Comparison of ENCODE assay signal across 11 mouse cellular contexts in the genomic region with DNA sequence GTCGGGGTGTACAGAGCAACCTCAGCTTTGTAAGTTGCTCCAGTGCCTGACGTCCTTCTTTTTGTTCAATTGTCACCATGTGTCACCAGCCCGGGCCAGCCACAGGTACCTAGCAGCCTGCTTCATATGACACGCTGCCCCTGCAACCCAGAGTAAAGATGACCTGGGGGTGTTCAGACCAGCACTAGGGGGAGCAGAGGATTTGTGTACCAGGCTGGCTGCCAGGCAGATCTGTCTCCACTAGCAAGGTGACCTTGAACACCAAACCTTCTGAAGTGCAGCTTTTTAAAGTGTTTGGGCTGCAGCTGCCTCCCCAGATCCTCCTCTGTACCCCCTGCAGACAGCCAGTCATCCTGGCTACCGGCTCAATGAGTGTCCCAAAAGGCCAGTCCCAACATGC. TPM values are rescaled to one million over a fixed set of nuclear protein-coding genes. Genes with fewer than 3 reads are reported as not detected.
A peak's percentile ranks its signal among the peaks of the same experiment; 100 is the strongest.
DNase-seq lines count a peak whose midpoint lies in the region; ATAC-seq and TF ChIP-seq lines count a peak whose summit lies in the region.
"Had no signal": no experiment of that assay in that cellular context is flagged by ENCODE, and none has a peak within 500 bp of the region (broad histone marks: within the 10 kb centered on the region; RNA-seq: fewer than 3 reads in every experiment).

No protein-coding gene starts in this region.

- H3K4me1 ChIP-seq in hindbrain, embryonic 15.5 days (replicated peaks): peaks cover 23% of the 10 kb centered on the region
- H3K4me1 ChIP-seq in hindbrain, embryonic 11.5 days (replicated peaks; ENCODE audit: control insufficient read depth, insufficient read depth, low read length): peaks cover 7% of the 10 kb centered on the region; the same call in 1 of the 2 replicates

- 36% methylated on average over 5 of the region's 5 CpGs for WGBS in hindbrain, embryonic 15.5 days
- 32% methylated on average over 5 of the region's 5 CpGs for WGBS in hindbrain, embryonic 11.5 days

- H3K27me3 ChIP-seq in hindbrain, embryonic 15.5 days: no peaks in the 10 kb centered on the region
- H3K27me3 ChIP-seq in hindbrain, embryonic 11.5 days (ENCODE audit: control insufficient read depth, insufficient read depth, low read length): no peaks in the 10 kb centered on the region

- no peak for TF ChIP-seq CTCF in gastrocnemius, adult 2 months (IDR thresholded peaks at IDR 0.05)

- intact Hi-C loops in gastrocnemius, postnatal 36 days (cut with DNase I): no loop called here
- intact Hi-C loops in gastrocnemius, adult 2 months (cut with DNase I): no loop called here

- no peak overlapping the region for H3K4me3 ChIP-seq in hindbrain, embryonic 15.5 days
- no peak overlapping the region for H3K4me3 ChIP-seq in hindbrain, embryonic 11.5 days (ENCODE audit: low read depth, low read length)
- H3K4me3 ChIP-seq in gastrocnemius, adult 2 months: no peak overlapping the region
- H3K4me3 ChIP-seq: embryonic facial prominence, embryonic 10.5 days had no signal

- no peaks in the 10 kb centered on the region for H3K9me3 ChIP-seq in hindbrain, embryonic 15.5 days
- no peaks in the 10 kb centered on the region for H3K9me3 ChIP-seq in hindbrain, embryonic 11.5 days (ENCODE audit: control insufficient read depth, low read length)

- no peaks in the 10 kb centered on the region for H3K36me3 ChIP-seq in hindbrain, embryonic 15.5 days
- H3K36me3 ChIP-seq in hindbrain, embryonic 11.5 days (ENCODE audit: control insufficient read depth, insufficient read depth, low read length): no peaks in the 10 kb centered on the region
- H3K36me3 ChIP-seq: embryonic facial prominence, embryonic 10.5 days had no signal

- ATAC-seq in hindbrain, embryonic 15.5 days (ENCODE audit: low FRiP score, low read depth): no peak
- ATAC-seq in hindbrain, embryonic 11.5 days (ENCODE audit: low FRiP score): no peak
- ATAC-seq: inflammation-experienced regulatory T-cells, adult 6 months had no signal

- H3K4me2 ChIP-seq in hindbrain, embryonic 15.5 days: no peak overlapping the region
- no peak overlapping the region for H3K4me2 ChIP-seq in hindbrain, embryonic 11.5 days (replicated peaks; ENCODE audit: low read depth, low read length)

- DNase-seq in adrenal gland, postnatal 10 days: peak; percentile 57
- no peak for DNase-seq in adrenal gland, adult 8-10 months
- DNase-seq in hindbrain, embryonic 11.5 days (ENCODE audit: low spot score): no peak
- DNase-seq in ovary, adult 18-20 months (ENCODE audit: low spot score): peak; percentile 59
- no peak for DNase-seq in ovary, postnatal 10 days (ENCODE audit: low spot score)
- no peak for DNase-seq in gastrocnemius, postnatal 36 days
- no peak for DNase-seq in gastrocnemius, adult 2 months
- DNase-seq: right cerebral cortex, postnatal 4 days had no signal

- peak overlapping the region; percentile 12; the same call in 1 of the 2 replicates for H3K27ac ChIP-seq in hindbrain, embryonic 15.5 days (replicated peaks)
- H3K27ac ChIP-seq in hindbrain, embryonic 11.5 days (ENCODE audit: low read depth, low read length): no peak overlapping the region
- no peak overlapping the region for H3K27ac ChIP-seq in gastrocnemius, adult 2 months
- H3K27ac ChIP-seq: embryonic facial prominence, embryonic 10.5 days had no signal

- H3K9ac ChIP-seq in hindbrain, embryonic 15.5 days: no peak overlapping the region
- H3K9ac ChIP-seq in hindbrain, embryonic 11.5 days (ENCODE audit: low read depth, low read length): no peak overlapping the region

RNA-seq across cellular contexts. Expression of a gene that starts 9.0 kb away (rescaled TPM):
- total RNA-seq in adrenal gland, postnatal 10 days (2021): 10 to 100 TPM; 11.2 to 12.2 TPM
- 10 to 100 TPM; 19.9 to 31.2 (median 21.9) TPM for total RNA-seq in adrenal gland, adult 8-10 months (2022)
- 3.0 and 3.1 TPM in 2 replicates for polyA plus RNA-seq in hindbrain, embryonic 15.5 days (2015; fragmentation: Nextera tagmentation; extraction: Ambion mirVana)
- 1.5 and 2.2 TPM in 2 replicates for polyA plus RNA-seq in hindbrain, embryonic 11.5 days (2014; fragmentation: Nextera tagmentation; extraction: Ambion mirVana)
- total RNA-seq in gastrocnemius, postnatal 36 days (2021): 10 to 100 TPM in 1 of 2 experiments, 1 to 10 TPM in 1; 9.4 to 11.0 TPM
- total RNA-seq in gastrocnemius, adult 2 months (2021): 10 to 100 TPM; 12.7 to 15.0 TPM

RNA-seq across cellular contexts. Expression of a gene that starts 52.5 kb away (rescaled TPM):
- total RNA-seq in adrenal gland, postnatal 10 days (2021): not detected
- total RNA-seq in adrenal gland, adult 8-10 months (2022): not detected
- 4.3 and 5.0 TPM in 2 replicates for polyA plus RNA-seq in hindbrain, embryonic 15.5 days (2015; fragmentation: Nextera tagmentation; extraction: Ambion mirVana)
- polyA plus RNA-seq in hindbrain, embryonic 11.5 days (2014; fragmentation: Nextera tagmentation; extraction: Ambion mirVana): 3.1 and 3.6 TPM in 2 replicates
- not detected for total RNA-seq in gastrocnemius, postnatal 36 days (2021)
- not detected for total RNA-seq in gastrocnemius, adult 2 months (2021)

Comparison
In these comparisons a context has a peak if more than half of its experiments do, and no peak if none do; other contexts are left out.
1. DNase-seq: peak in adrenal gland, postnatal 10 days (single experiment) and ovary, adult 18-20 months (single experiment); none in adrenal gland, adult 8-10 months (single experiment), hindbrain, embryonic 11.5 days (single experiment), ovary, postnatal 10 days (single experiment), gastrocnemius, postnatal 36 days (0 of 2) and gastrocnemius, adult 2 months (single experiment).